Mouse (Mus musculus) G1E (cell line): ENCODE data around the gene Lrrc25.

Experiments used
- CTCF ChIP-seq: IDR thresholded peaks from 2 replicates; pipeline ENCODE4 v1.5.1; 2012; ENCODE audit warnings: low read depth, low read length, inconsistent platforms, mixed read lengths
- GATA1 ChIP-seq: IDR thresholded peaks from 2 replicates; pipeline ENCODE4 v1.6.1; 2012; ENCODE audit warnings: borderline replicate concordance, low read length, inconsistent platforms, mixed read lengths
- POLR2AphosphoS5 ChIP-seq: IDR thresholded peaks from 2 replicates; pipeline ENCODE4 v1.6.1; 2012; ENCODE audit warnings: low read depth, low read length, inconsistent platforms; ENCODE audit not compliant: insufficient replicate concordance
- TAL1 ChIP-seq: conservative IDR thresholded peaks from 2 replicates; pipeline ENCODE4 v1.6.1; 2012; ENCODE audit warnings: low read depth, low read length, inconsistent platforms, mixed read lengths

GRCm38 (mm10) chr8:70647343-70648163 is 31.6 kb downstream of the Lrrc25 start:
- TF ChIP-seq CTCF (no peak), GATA1 (no peak), POLR2AphosphoS5 (no peak), TAL1 (no peak)
